Mouse (Mus musculus) liver, adult 2 months (tissue): ENCODE results near the gene Pde6d. TPM values are rescaled to one million over a fixed set of nuclear protein-coding genes. Genes with fewer than 3 reads are reported as not detected.

ENCODE experiments used
- DNase-seq: peaks from one replicate; pipeline ENCODE4 v3.0.0-alpha.2; 2011; ENCODE audit warnings: low read depth, low spot score; ENCODE audit errors: extremely low read depth
- H3K27ac ChIP-seq: fragments of 200-500 bp; replicated peaks from 2 replicates; pipeline ENCODE4 v1.5.1; 2012; ENCODE audit warnings: low read depth, mild to moderate bottlenecking, control low read depth, inconsistent platforms, low read length; ENCODE audit not compliant: insufficient read depth
- H3K27me3 ChIP-seq: fragments of 200-500 bp; 2 replicates; pipeline ENCODE4 v1.6.1; 2012; ENCODE audit warnings: mild to moderate bottlenecking, moderate library complexity, low read length, inconsistent platforms; ENCODE audit not compliant: control insufficient read depth, insufficient read depth
- H3K36me3 ChIP-seq: fragments of 200-500 bp; 2 replicates; pipeline ENCODE4 v1.6.1; 2012; ENCODE audit warnings: low read length, inconsistent platforms; ENCODE audit not compliant: control insufficient read depth, insufficient read depth
- H3K4me1 ChIP-seq: fragments of 200-500 bp; 2 replicates; pipeline ENCODE4 v1.6.1; 2011; ENCODE audit warnings: low read length; ENCODE audit not compliant: control insufficient read depth, insufficient read depth
- H3K4me3 ChIP-seq: fragments of 200-500 bp; 2 replicates; pipeline ENCODE4 v1.5.1; 2011; ENCODE audit warnings: low read depth, mild to moderate bottlenecking, control low read depth, low read length, moderate library complexity; ENCODE audit not compliant: insufficient read depth
- H3K79me2 ChIP-seq: fragments of 200-500 bp; 2 replicates; pipeline ENCODE4 v1.6.1; 2012; ENCODE audit warnings: inconsistent platforms, mild to moderate bottlenecking, low read length, moderate library complexity; ENCODE audit not compliant: control insufficient read depth, insufficient read depth
- H3K9ac ChIP-seq: fragments of 200-500 bp; 2 replicates; pipeline ENCODE4 v1.6.1; 2012; ENCODE audit warnings: low read depth, mild to moderate bottlenecking, control low read depth, inconsistent platforms, low read length
- CTCF ChIP-seq: fragments of 200-500 bp; IDR thresholded peaks from 2 replicates; pipeline ENCODE4 v1.5.1; 2011; ENCODE audit warnings: low read depth, low read length, control low read depth
- POLR2A ChIP-seq: fragments of 200-500 bp; IDR thresholded peaks from 2 replicates; pipeline ENCODE4 v1.6.1; 2011; ENCODE audit warnings: low read length, control low read depth; ENCODE audit not compliant: insufficient read depth; ENCODE audit errors: extremely low read depth
- WGBS: fragments of 180-500 bp; shearing (Covaris S2); methylation state at CpG from one replicate; pipeline ENCODE4 v1.1.7; 2018; 5-methylcytosine and 5-hydroxymethylcytosine counted together
- polyA plus RNA-seq: library from polyadenylated mRNA; depleted of rRNA; stranded (reverse); fragments of >200 nt; gene quantifications from 2 replicates; pipeline ENCODE4 v1.2.3, GENCODE M21; 2012
- total RNA-seq: library from RNA; depleted of rRNA; stranded (reverse); fragments of >200 nt; gene quantifications from 2 replicates; pipeline ENCODE4 v1.2.3, GENCODE M21; 2014

Gene Pde6d
- total and polyA plus RNA-seq, 2 experiments: 4.7 to 5.3 TPM

GRCm38 (mm10) chr1:86531547-86532321, 50.7 kb downstream of the Pde6d start:
- 24% methylated on average over 13 of the region's 13 CpGs for WGBS
- Histone ChIP-seq H3K4me3 (no peak overlapping the region), H3K4me1 (peaks cover 10% of the 10 kb centered on the region), H3K27me3 (no peaks in the 10 kb centered on the region), H3K27ac (no peak overlapping the region; the same call in 1 of the 2 replicates), H3K9ac (no peak overlapping the region), H3K36me3 (peaks cover 3% of the 10 kb centered on the region; the same call in 1 of the 2 replicates), H3K79me2 (peaks cover 12% of the 10 kb centered on the region; the same call in 1 of the 2 replicates)
- no peak for DNase-seq
- TF ChIP-seq POLR2A (no peak), CTCF (no peak)

- peaks cover 13% of the 10 kb centered on the region; the same call in 1 of the 2 replicates for H3K79me2 ChIP-seq
- H3K36me3 ChIP-seq: peaks cover 3% of the 10 kb centered on the region; the same call in 1 of the 2 replicates
- no peak overlapping the region for H3K27ac ChIP-seq
- TF ChIP-seq CTCF (no peak), POLR2A (no peak)
- DNase-seq: no peak
- WGBS: 57% methylated on average over 4 of the region's 4 CpGs
- no peaks in the 10 kb centered on the region for H3K27me3 ChIP-seq
- no peak overlapping the region for H3K4me3 ChIP-seq
- H3K9ac ChIP-seq: no peak overlapping the region
- H3K4me1 ChIP-seq: peaks cover 10% of the 10 kb centered on the region
Measured at GRCm38 (mm10) chr1:86530871-86531546, 51.4 kb downstream of the Pde6d start.

GRCm38 (mm10) chr1:86529590-86529989, 52.8 kb downstream of the Pde6d start:
- H3K79me2 ChIP-seq: peaks cover 13% of the 10 kb centered on the region; the same call in 1 of the 2 replicates
- no peak overlapping the region for H3K27ac ChIP-seq
- H3K36me3 ChIP-seq: peaks cover 3% of the 10 kb centered on the region; the same call in 1 of the 2 replicates
- WGBS: 65% methylated on average over 4 of the region's 4 CpGs
- no peak for TF ChIP-seq CTCF
- no peak for TF ChIP-seq POLR2A
- DNase-seq: no peak
- H3K9ac ChIP-seq: no peak overlapping the region
- H3K4me3 ChIP-seq: no peak overlapping the region
- H3K4me1 ChIP-seq: peaks cover 12% of the 10 kb centered on the region
- no peaks in the 10 kb centered on the region for H3K27me3 ChIP-seq

- peaks cover 12% of the 10 kb centered on the region for H3K4me1 ChIP-seq
- 1% methylated on average over 15 of the region's 15 CpGs for WGBS
Measured at GRCm38 (mm10) chr1:86528571-86529180, 53.8 kb downstream of the Pde6d start.

GRCm38 (mm10) chr1:86527599-86528486, 54.6 kb downstream of the Pde6d start:
- Histone ChIP-seq H3K9ac (peak overlapping the region; percentile 98), H3K79me2 (peaks cover 13% of the 10 kb centered on the region; the same call in 1 of the 2 replicates), H3K4me1 (peaks cover 12% of the 10 kb centered on the region), H3K36me3 (peaks cover 3% of the 10 kb centered on the region; the same call in 1 of the 2 replicates), H3K4me3 (peak overlapping the region; percentile 88), H3K27me3 (no peaks in the 10 kb centered on the region), H3K27ac (peak overlapping the region; percentile 83)
- TF ChIP-seq POLR2A (peak; percentile 33; the same call in 1 of the 2 replicates), CTCF (peak; percentile 80)
- peak; percentile 67 for DNase-seq
- WGBS: under 1% methylated on average over 83 of the region's 89 CpGs

More at GRCm38 (mm10) chr1:86528571-86529180, 53.8 kb downstream of the Pde6d start:
- H3K9ac ChIP-seq: peak overlapping the region; percentile 73
- H3K27me3 ChIP-seq: no peaks in the 10 kb centered on the region
- peaks cover 13% of the 10 kb centered on the region; the same call in 1 of the 2 replicates for H3K79me2 ChIP-seq
- TF ChIP-seq CTCF (peak; percentile 67), POLR2A (no peak)
- H3K4me3 ChIP-seq: peak overlapping the region; percentile 88
- peak overlapping the region; percentile 62 for H3K27ac ChIP-seq
- DNase-seq: peak; percentile 80
- peaks cover 3% of the 10 kb centered on the region; the same call in 1 of the 2 replicates for H3K36me3 ChIP-seq
